Mouse (Mus musculus) liver, adult (tissue): Measurements from ENCODE around the gene Krt25.

Experiments used
- GATA4 ChIP-seq: IDR thresholded peaks from 2 replicates; pipeline ENCODE4 v1.6.1; 2014; ENCODE audit warnings: mild to moderate bottlenecking, low read length; ENCODE audit not compliant: insufficient replicate concordance

Gene Krt25

GRCm38 (mm10) chr11:99322851-99323250 lies at the start of gene Krt25:
Krt25 (minus strand) TSS chr11:99322951.
- TF ChIP-seq GATA4 = no peak

- no peak for TF ChIP-seq GATA4
Observed at GRCm38 (mm10) chr11:99369853-99370451, 47.2 kb upstream of the Krt25 start.

- no peak for TF ChIP-seq GATA4
Observed at GRCm38 (mm10) chr11:99369229-99369628, 46.5 kb upstream of the Krt25 start.

DNA sequence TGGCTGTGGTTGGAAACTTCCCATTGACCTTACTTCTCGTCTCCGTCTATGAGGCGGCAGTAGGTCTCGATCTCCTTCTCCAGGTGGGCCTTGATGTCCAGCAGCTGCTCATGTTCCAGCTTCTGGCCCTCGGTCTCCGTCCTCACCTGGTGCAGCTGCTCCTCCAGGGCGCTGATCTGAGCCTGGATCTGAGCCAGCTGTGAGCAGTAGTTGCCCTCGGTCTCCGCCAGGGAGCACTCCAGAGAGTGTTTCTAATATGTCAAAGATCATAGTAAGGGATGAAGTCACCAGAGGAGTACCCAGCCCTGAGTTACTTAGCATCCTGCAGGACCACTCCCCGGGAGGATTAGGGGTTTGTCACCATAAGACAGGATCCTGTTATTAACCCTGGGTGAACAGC lies 44.0 kb upstream of the Krt25 start:
- no peak for TF ChIP-seq GATA4

DNA sequence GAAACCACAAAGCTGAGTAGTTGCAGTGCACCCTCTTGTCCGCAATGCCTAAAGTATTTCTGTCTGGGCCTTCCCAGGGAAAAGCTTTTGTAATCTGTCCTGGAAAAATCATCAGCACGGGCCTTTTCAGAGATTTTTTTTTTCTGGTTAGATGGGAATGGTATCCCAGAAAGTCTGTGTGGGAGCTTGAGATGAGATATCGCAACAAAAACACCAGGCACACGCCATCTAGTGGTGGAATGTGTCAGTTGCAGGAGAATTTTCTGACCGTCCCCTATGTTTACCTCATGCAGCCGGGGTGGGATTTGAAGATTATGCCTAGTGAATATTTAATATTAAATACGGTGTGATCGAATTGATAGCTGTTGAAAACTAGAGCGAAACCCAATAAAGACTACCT lies 41.7 kb upstream of the Krt25 start:
- TF ChIP-seq GATA4 = no peak

- TF ChIP-seq GATA4 = no peak
Observed at GRCm38 (mm10) chr11:99361423-99361822, 38.7 kb upstream of the Krt25 start.

DNA sequence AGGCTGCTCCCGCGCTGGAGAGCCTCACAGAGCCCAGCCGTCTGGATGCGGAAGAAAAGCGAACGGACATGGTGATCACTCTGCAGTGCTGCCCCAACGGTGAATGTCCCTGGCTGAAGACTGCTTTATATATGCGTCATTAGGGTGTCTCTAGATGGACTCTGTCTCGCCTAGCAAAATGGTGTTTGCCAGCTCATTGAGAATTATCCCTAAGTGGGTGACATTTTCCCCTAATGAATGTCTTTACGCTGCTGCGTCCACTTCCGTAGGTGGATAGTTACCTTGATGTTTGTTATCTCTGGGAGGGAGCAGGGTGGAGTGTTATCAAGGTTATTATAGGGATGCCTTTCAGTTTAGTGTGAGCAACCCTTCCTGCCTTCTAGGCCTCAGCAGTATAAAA lies 28.3 kb upstream of the Krt25 start, which contains the start of gene Krt27:
Krt27 (minus strand) TSS at position 101 of the 400 bp plus-strand sequence.
- no peak for TF ChIP-seq GATA4

GRCm38 (mm10) chr11:99339299-99339847 lies 16.6 kb upstream of the Krt25 start:
- TF ChIP-seq GATA4 = no peak

DNA sequence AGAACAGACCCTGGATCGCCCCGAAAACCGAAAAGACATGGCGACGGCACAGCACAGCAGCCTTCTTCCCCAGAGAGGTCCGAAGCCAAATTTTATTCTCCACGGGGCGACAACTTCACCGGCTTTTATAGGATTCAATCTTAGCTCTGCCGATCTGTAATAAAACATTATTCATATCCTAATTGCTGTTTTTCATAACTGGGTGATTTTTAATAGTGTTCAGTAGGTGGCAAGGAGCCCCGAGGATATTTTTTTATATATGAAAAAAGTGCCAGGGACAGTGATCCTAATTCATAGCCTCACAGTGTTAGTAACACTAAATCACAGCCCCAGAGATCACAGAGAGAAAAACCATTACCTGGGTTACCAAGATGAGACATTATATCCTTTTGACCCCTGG lies 15.1 kb upstream of the Krt25 start, which contains the start of gene Krt26:
Krt26 (minus strand) TSS at position 101 of the 400 bp plus-strand sequence.
- no peak for TF ChIP-seq GATA4

DNA sequence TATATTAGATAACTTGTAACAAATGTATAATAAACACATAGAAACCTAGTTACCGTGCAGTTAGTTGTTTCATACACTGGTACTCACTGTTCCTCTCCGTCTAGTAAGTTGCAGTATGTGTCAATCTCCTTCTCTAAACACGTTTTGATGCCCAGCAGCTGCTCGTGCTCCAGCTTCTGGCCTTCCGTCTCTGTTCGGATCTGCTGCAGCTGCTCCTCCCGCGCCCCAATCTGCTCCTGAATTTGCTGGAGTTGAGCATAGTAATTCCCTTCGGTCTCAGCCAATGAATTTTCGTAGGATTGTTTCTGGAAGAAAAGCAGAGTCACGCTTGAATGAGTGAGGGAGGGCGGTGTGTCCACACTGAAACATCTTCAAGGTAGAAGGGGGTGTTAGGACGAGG lies 10.7 kb upstream of the Krt25 start:
- TF ChIP-seq GATA4 = no peak

DNA sequence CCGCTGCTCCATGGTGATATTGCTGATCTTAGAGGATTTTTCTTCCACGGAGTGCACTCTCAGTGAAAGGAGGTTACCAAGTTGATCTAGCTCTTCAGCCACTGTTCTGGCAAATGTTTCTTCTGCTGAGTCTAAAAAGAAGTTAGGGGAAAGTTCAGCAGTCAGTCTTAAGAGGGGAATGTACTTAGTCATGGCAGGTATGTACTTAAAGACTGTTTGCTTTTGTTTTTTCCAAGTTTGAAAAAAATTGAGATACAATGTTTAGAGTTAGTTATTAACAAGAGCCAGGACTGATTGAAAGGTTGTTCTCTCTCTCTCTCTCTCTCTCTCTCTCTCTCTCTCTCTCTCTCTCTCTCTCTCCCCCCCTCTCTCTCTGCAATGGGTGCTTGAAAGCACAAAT lies 6.9 kb upstream of the Krt25 start:
- TF ChIP-seq GATA4 = no peak

DNA sequence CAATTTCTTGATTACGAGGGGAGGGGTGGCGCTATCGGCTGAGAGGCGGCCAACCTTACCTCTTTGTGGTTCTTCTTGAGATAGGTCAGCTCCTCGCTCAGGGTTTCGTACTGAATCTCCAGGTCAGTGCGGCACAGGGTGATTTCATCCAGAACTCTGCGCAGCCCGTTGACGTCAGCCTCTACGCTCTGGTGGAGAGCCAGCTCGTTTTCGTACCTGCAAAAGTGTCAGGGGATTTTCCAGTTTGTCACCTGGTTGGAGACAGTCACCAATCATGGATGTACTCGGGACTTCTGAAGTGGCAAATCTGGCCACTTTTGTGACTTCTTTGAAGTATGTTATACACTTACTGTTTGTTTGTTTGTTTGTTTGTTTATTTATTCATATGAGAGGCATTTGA lies 1.7 kb downstream of the Krt25 start:
- TF ChIP-seq GATA4 = no peak

DNA sequence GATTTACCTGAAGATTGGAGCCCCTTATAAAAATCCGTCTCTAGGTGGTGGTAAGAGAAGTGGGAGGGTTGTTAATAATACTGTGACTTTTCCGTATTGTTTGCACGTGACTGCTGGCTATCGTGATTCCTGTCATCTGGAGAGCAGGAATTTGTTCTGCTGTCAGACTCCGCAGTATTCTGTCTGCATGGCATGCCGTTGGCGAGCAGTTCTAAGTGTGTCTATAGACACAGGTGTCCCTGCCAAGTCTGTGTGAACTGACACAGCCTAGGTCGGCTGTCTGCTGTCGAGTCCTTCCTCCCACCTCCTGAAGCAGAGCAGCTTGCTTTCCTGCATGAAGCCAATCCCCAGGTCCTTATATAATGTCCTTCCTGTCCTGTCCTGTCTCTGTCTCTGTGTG lies 3.6 kb downstream of the Krt25 start:
- no peak for TF ChIP-seq GATA4

DNA sequence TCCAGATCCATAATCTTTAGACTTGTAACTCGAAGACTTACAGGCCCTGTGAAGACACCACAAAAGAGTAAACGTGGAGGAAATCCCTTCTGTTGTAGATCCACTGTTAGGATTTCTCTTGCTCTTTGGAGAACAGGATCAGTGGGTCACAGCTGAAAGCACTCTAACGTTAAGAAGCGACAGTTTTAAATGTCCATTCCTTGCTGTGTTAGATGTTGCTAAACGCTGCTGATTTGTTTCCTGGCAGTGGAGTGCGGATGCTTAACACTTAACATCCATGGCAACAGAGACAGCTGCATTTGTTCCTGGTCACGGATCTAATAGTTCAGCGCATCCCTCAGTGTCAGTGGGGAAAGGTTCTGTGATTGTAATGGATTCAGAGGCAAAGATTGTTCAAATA lies 6.2 kb downstream of the Krt25 start:
- no peak for TF ChIP-seq GATA4

DNA sequence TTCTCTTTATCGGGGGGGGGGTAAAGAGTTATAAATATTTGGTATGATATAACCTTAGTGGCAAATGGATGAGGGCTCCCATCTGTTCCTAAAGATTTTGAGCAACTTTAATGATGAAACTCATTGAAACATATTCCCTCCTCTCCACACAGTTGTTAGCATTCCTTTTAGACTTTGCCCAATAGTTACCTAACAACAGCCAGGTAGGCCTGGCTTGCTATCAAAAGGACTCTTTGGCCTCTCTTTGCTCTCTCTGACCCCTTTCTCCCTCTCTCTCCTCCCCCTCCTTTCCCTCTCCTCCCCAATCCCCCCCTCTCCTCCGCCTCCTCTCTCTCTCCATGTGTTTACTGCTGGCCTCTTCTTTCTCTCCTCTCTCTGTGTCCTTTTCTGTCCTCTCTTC lies 8.2 kb downstream of the Krt25 start:
- TF ChIP-seq GATA4 = no peak

- TF ChIP-seq GATA4 = no peak
Observed at GRCm38 (mm10) chr11:99310882-99311281, 11.9 kb downstream of the Krt25 start.

GRCm38 (mm10) chr11:99307579-99307978 lies 15.2 kb downstream of the Krt25 start:
- no peak for TF ChIP-seq GATA4
